Mouse (Mus musculus) spleen, postnatal 36 days (tissue): Measurements from ENCODE around the gene Pdgfb.
A peak's percentile ranks its signal among the peaks of the same experiment; 100 is the strongest.

Experiments
- DNase-seq, 2 experiments: peaks; one replicate each; pipeline ENCODE4 v3.0.0; 2022; ENCODE audit warnings: low spot score in 2 of 2, mixed read lengths in 1 of 2

The Pdgfb gene

GRCm38 (mm10) chr15:79958418-79958817 lies 56.4 kb downstream of the Pdgfb start:
- DNase-seq = no peak

DNA sequence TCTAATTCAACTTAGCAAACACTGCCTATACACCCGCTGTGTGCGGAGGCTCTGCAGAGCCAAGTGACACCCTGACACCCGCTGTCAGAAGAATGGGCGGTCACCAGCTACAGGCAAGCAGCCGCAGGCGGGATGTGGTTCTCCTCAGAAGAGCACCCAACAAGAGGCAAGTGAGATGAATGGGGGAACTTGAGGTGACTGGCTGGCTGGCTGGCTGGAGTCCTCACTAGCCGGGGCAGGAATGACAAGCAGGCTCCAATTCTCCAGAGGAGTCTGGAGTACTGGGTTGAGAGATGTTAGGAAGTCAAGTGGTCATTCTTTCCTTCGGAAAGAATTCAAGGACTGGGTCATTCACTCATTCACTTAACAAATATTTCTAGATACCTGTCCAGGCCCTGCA lies 58.2 kb downstream of the Pdgfb start:
- peak; percentile 58 to 59 for DNase-seq

- no peak for DNase-seq
These were observed 61.3 kb downstream of the Pdgfb start for GRCm38 (mm10) chr15:79953470-79953869.

DNA sequence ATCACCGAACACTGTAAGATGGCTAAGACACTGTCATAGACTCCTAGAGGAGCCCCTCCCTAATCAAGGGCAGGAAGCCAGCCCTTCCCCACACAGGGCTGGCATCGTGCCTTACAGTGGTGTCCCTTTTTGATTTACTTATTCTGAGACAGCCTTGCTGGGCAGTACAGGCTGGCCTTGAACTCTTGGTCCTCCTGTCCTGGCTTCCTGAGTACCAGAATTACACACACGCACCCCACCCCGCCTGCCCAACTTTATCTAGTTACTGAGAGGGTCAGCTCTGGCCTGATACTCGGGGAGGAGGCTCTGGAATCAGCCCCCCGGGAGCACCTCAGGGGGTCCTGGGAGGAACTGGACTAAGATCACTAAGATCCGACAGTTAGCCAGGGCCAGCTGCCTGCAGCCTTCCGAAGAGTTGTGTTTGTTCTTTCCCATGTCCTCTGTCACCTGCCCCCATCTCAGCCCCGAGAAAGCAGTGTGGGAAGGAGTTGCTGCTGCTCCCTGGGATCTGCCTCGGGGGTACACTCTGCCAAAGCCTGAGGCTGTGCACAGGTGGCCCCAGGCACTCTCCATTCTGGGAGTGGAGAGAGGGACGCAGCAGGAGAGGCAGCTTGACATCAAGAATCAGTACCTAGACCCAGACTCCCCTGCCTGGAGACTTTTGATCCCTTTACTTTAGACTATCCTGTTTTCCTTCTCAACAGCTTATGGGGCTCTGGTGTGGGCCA lies 62.1 kb downstream of the Pdgfb start:
- no peak for DNase-seq

GRCm38 (mm10) chr15:79951730-79952503 lies 62.9 kb downstream of the Pdgfb start:
- DNase-seq = no peak

- DNase-seq = no peak
These were observed 63.6 kb downstream of the Pdgfb start for GRCm38 (mm10) chr15:79951226-79951625.

GRCm38 (mm10) chr15:79950250-79951025 lies 64.3 kb downstream of the Pdgfb start:
- DNase-seq = peak; percentile 64 to 65

DNA sequence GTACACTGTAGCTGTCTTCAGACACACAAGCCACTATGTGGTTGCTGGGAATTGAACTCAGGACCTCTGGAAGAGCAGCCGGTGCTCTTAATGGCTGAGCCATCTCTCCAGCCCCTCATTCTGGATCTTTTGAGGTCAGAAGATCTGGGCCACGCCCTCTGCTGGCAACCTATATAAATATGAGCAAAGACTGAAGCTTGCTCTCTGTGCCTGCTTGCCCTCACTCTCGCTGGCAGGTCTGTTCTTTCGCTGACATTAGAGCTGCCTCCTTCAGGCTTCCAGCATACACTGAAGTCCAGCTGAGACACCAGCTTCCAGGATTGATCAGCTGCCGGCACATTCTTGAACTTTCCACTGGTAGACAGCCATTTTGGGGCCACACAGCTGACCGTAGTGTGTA lies 67.1 kb downstream of the Pdgfb start:
- DNase-seq = no peak

- DNase-seq = no peak
These were observed 68.0 kb downstream of the Pdgfb start for GRCm38 (mm10) chr15:79946790-79947189.

DNA sequence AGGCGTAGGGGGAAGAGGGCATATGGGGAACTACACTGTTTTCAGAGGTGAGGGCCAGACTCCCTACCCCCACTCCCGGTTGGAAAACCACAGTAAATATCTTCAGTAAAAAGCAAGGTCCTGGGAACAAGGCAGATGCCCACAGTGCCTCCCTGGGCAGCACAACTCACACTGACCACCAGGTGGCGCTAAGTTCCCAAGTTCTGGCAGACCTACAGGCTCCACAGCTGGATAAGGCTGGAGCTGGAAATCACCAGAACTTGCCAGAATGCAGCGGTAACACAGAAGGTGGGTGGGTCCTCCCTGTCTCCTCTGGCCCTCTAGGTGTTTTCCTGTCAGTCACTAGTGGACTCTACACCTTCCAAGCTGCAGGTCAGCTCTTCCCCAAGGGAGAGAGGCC lies 68.8 kb downstream of the Pdgfb start:
- DNase-seq = peak; percentile 64 to 75
